Mouse (Mus musculus) neural tube, embryonic 15.5 days (tissue): Measurements from ENCODE around the gene Lin37. TPM values are rescaled to one million over a fixed set of nuclear protein-coding genes. Genes with fewer than 3 reads are reported as not detected.

Experiments
- ATAC-seq: fragments of 200-750 bp; cut with Nextera tagmentation; 2 replicates; pipeline ENCODE4 v1.8.0; 2017; ENCODE audit warnings: mild to moderate bottlenecking, moderate TSS enrichment, moderate library complexity; ENCODE audit not compliant: low FRiP score
- H3K27ac ChIP-seq: fragments of 300-500 bp; sonication (generic); replicated peaks from 2 replicates; pipeline ENCODE4 v1.5.1; 2015; ENCODE audit warnings: mild to moderate bottlenecking, inconsistent platforms
- H3K27me3 ChIP-seq: fragments of 300-500 bp; sonication (generic); replicated peaks from 2 replicates; pipeline ENCODE4 v1.6.1; 2015; ENCODE audit warnings: inconsistent platforms
- H3K36me3 ChIP-seq: fragments of 300-500 bp; sonication (generic); 2 replicates; pipeline ENCODE4 v1.6.1; 2015; ENCODE audit warnings: inconsistent platforms
- H3K4me1 ChIP-seq: fragments of 300-500 bp; sonication (generic); 2 replicates; pipeline ENCODE4 v1.6.1; 2015; ENCODE audit warnings: inconsistent platforms
- H3K4me2 ChIP-seq: fragments of 300-500 bp; sonication (generic); 2 replicates; pipeline ENCODE4 v1.6.1; 2015; ENCODE audit warnings: inconsistent platforms, mild to moderate bottlenecking, moderate library complexity
- H3K4me3 ChIP-seq: fragments of 300-500 bp; sonication (generic); replicated peaks from 2 replicates; pipeline ENCODE4 v1.5.1; 2015; ENCODE audit warnings: mild to moderate bottlenecking, inconsistent platforms
- H3K9ac ChIP-seq: fragments of 300-500 bp; sonication (generic); replicated peaks from 2 replicates; pipeline ENCODE4 v1.6.1; 2015; ENCODE audit warnings: mild to moderate bottlenecking, inconsistent platforms
- H3K9me3 ChIP-seq: fragments of 300-500 bp; sonication (generic); replicated peaks from 2 replicates; pipeline ENCODE4 v1.6.1; 2016; ENCODE audit warnings: inconsistent platforms
- WGBS: fragments of 180-500 bp; shearing (Covaris S2); methylation state at CpG from one replicate; pipeline ENCODE4 v1.1.7; 2015; ENCODE audit warnings: mixed read lengths; 5-methylcytosine and 5-hydroxymethylcytosine counted together
- polyA plus RNA-seq: library from polyadenylated mRNA; unstranded; fragments of >200 nt; fragmentation: Nextera tagmentation; extraction: Ambion mirVana; gene quantifications from 2 replicates; pipeline ENCODE4 v1.2.1, GENCODE M21; 2015

Lin37 gene
- polyA plus RNA-seq, 1 experiment from 2014 or later = 55.6 TPM

GRCm38 (mm10) chr7:30544327-30544726, 15.3 kb downstream of the Lin37 start:
- Histone ChIP-seq H3K9me3 (no peaks in the 10 kb centered on the region), H3K4me2 (no peak overlapping the region), H3K27me3 (no peaks in the 10 kb centered on the region), H3K36me3 (peaks cover 37% of the 10 kb centered on the region), H3K9ac (no peak overlapping the region), H3K4me1 (no peaks in the 10 kb centered on the region), H3K4me3 (no peak overlapping the region), H3K27ac (no peak overlapping the region)
- ATAC-seq = no peak
- WGBS = 94% methylated on average over 2 of the region's 2 CpGs

- Histone ChIP-seq H3K27me3 (no peaks in the 10 kb centered on the region), H3K9ac (no peak overlapping the region), H3K4me1 (peaks cover 6% of the 10 kb centered on the region), H3K9me3 (no peaks in the 10 kb centered on the region), H3K4me3 (no peak overlapping the region), H3K36me3 (peaks cover 14% of the 10 kb centered on the region), H3K27ac (no peak overlapping the region), H3K4me2 (no peak overlapping the region)
- no peak for ATAC-seq
- WGBS = 94% methylated on average over 7 of the region's 7 CpGs
Observed at GRCm38 (mm10) chr7:30540572-30540971, 19.1 kb downstream of the Lin37 start.

GRCm38 (mm10) chr7:30534633-30535577, 24.7 kb downstream of the Lin37 start, which contains the start of gene Arhgap33:
Arhgap33 (minus strand) TSS chr7:30535060.
- H3K4me1 ChIP-seq = peaks cover 46% of the 10 kb centered on the region
- peak within 1 kb of the TSS; percentile 86 for H3K4me2 ChIP-seq
- H3K9ac ChIP-seq = peak within 1 kb of the TSS; percentile 89
- peak within 1 kb of the TSS; percentile 72 for H3K4me3 ChIP-seq
- H3K27ac ChIP-seq = peak within 1 kb of the TSS; percentile 95
- H3K9me3 ChIP-seq = no peaks in the 10 kb centered on the region
- H3K27me3 ChIP-seq = no peaks in the 10 kb centered on the region
- H3K36me3 ChIP-seq = peaks cover 31% of the 10 kb centered on the region
- under 1% methylated on average over 73 of the region's 84 CpGs for WGBS
- peak; percentile 94 for ATAC-seq

GRCm38 (mm10) chr7:30533941-30534632, 25.6 kb downstream of the Lin37 start:
- H3K36me3 ChIP-seq = peaks cover 38% of the 10 kb centered on the region
- H3K4me1 ChIP-seq = peaks cover 46% of the 10 kb centered on the region
- no peaks in the 10 kb centered on the region for H3K27me3 ChIP-seq
- 2% methylated on average over 25 of the region's 26 CpGs for WGBS
- H3K27ac ChIP-seq = peak overlapping the region; percentile 95
- peak; percentile 57 for ATAC-seq
- peak overlapping the region; percentile 86 for H3K4me2 ChIP-seq
- no peaks in the 10 kb centered on the region for H3K9me3 ChIP-seq
- peak overlapping the region; percentile 89 for H3K9ac ChIP-seq
- H3K4me3 ChIP-seq = peak overlapping the region; percentile 72

GRCm38 (mm10) chr7:30532931-30533330, 26.7 kb downstream of the Lin37 start:
- H3K36me3 ChIP-seq = peaks cover 49% of the 10 kb centered on the region

GRCm38 (mm10) chr7:30531291-30531815, 28.3 kb downstream of the Lin37 start:
- no peak overlapping the region for H3K4me3 ChIP-seq

More at GRCm38 (mm10) chr7:30532931-30533330, 26.7 kb downstream of the Lin37 start:
- 6% methylated on average over 8 of the region's 8 CpGs for WGBS
- Histone ChIP-seq H3K9me3 (no peaks in the 10 kb centered on the region), H3K9ac (peak overlapping the region; percentile 89), H3K27me3 (no peaks in the 10 kb centered on the region), H3K4me1 (peaks cover 46% of the 10 kb centered on the region), H3K4me3 (peak overlapping the region; percentile 72), H3K4me2 (peak overlapping the region; percentile 86), H3K27ac (peak overlapping the region; percentile 95; the same call in 1 of the 2 replicates)
- no peak for ATAC-seq

GRCm38 (mm10) chr7:30526981-30527380, 32.7 kb downstream of the Lin37 start:
- 79% methylated on average over 14 of the region's 14 CpGs for WGBS
- H3K9ac ChIP-seq = no peak overlapping the region
- H3K27me3 ChIP-seq = no peaks in the 10 kb centered on the region
- H3K4me2 ChIP-seq = no peak overlapping the region
- peaks cover 18% of the 10 kb centered on the region for H3K4me1 ChIP-seq
- H3K27ac ChIP-seq = no peak overlapping the region
- H3K36me3 ChIP-seq = peaks cover 92% of the 10 kb centered on the region
- H3K9me3 ChIP-seq = no peaks in the 10 kb centered on the region
- ATAC-seq = no peak
- H3K4me3 ChIP-seq = no peak overlapping the region

More at GRCm38 (mm10) chr7:30531291-30531815, 28.3 kb downstream of the Lin37 start:
- H3K9ac ChIP-seq = peak overlapping the region; percentile 28; the same call in 1 of the 2 replicates
- peaks cover 64% of the 10 kb centered on the region for H3K36me3 ChIP-seq
- ATAC-seq = no peak
- H3K27me3 ChIP-seq = no peaks in the 10 kb centered on the region
- H3K9me3 ChIP-seq = no peaks in the 10 kb centered on the region
- H3K4me1 ChIP-seq = peaks cover 50% of the 10 kb centered on the region
- H3K27ac ChIP-seq = no peak overlapping the region
- peak overlapping the region; percentile 86; the same call in 1 of the 2 replicates for H3K4me2 ChIP-seq
- 84% methylated on average over 9 of the region's 9 CpGs for WGBS

GRCm38 (mm10) chr7:30526399-30526798, 33.2 kb downstream of the Lin37 start:
- no peak overlapping the region for H3K27ac ChIP-seq
- 28% methylated on average over 17 of the region's 17 CpGs for WGBS
- H3K9ac ChIP-seq = no peak overlapping the region
- ATAC-seq = no peak
- H3K4me1 ChIP-seq = peaks cover 12% of the 10 kb centered on the region
- no peak overlapping the region for H3K4me2 ChIP-seq
- peaks cover 87% of the 10 kb centered on the region for H3K36me3 ChIP-seq
- no peak overlapping the region for H3K4me3 ChIP-seq
- H3K9me3 ChIP-seq = no peaks in the 10 kb centered on the region
- no peaks in the 10 kb centered on the region for H3K27me3 ChIP-seq

GRCm38 (mm10) chr7:30525954-30526353, 33.7 kb downstream of the Lin37 start:
- ATAC-seq = no peak
- no peak overlapping the region for H3K4me2 ChIP-seq
- 37% methylated on average over 10 of the region's 10 CpGs for WGBS
- H3K4me1 ChIP-seq = peaks cover 8% of the 10 kb centered on the region; the same call in 1 of the 2 replicates
- H3K27me3 ChIP-seq = no peaks in the 10 kb centered on the region
- peaks cover 82% of the 10 kb centered on the region for H3K36me3 ChIP-seq
- no peak overlapping the region for H3K27ac ChIP-seq
- no peak overlapping the region for H3K4me3 ChIP-seq
- no peaks in the 10 kb centered on the region for H3K9me3 ChIP-seq
- no peak overlapping the region for H3K9ac ChIP-seq

GRCm38 (mm10) chr7:30524487-30524886, 35.2 kb downstream of the Lin37 start:
- Histone ChIP-seq H3K36me3 (peaks cover 67% of the 10 kb centered on the region), H3K4me1 (peaks cover 4% of the 10 kb centered on the region; the same call in 1 of the 2 replicates), H3K27ac (no peak overlapping the region), H3K27me3 (no peaks in the 10 kb centered on the region), H3K9me3 (no peaks in the 10 kb centered on the region), H3K4me2 (no peak overlapping the region), H3K4me3 (no peak overlapping the region), H3K9ac (no peak overlapping the region)
- ATAC-seq = no peak
- WGBS = 80% methylated on average over 6 of the region's 6 CpGs

GRCm38 (mm10) chr7:30522871-30523270, 36.8 kb downstream of the Lin37 start:
- H3K27me3 ChIP-seq = no peaks in the 10 kb centered on the region
- no peak overlapping the region for H3K9ac ChIP-seq
- no peak overlapping the region for H3K4me2 ChIP-seq
- H3K27ac ChIP-seq = no peak overlapping the region
- no peaks in the 10 kb centered on the region for H3K9me3 ChIP-seq
- H3K4me3 ChIP-seq = no peak overlapping the region
- H3K4me1 ChIP-seq = peaks cover 4% of the 10 kb centered on the region; the same call in 1 of the 2 replicates
- peaks cover 51% of the 10 kb centered on the region for H3K36me3 ChIP-seq
- 82% methylated on average over 10 of the region's 10 CpGs for WGBS
- no peak for ATAC-seq
